Mouse (Mus musculus): ENCODE measurements at regions not wholly inside any gene's neighbourhood (a gene's known extent, or its start where the extent isn't known, plus 50 kb on each side); places are given as distances from the start of the nearest gene placed in this dataset.

DNA sequence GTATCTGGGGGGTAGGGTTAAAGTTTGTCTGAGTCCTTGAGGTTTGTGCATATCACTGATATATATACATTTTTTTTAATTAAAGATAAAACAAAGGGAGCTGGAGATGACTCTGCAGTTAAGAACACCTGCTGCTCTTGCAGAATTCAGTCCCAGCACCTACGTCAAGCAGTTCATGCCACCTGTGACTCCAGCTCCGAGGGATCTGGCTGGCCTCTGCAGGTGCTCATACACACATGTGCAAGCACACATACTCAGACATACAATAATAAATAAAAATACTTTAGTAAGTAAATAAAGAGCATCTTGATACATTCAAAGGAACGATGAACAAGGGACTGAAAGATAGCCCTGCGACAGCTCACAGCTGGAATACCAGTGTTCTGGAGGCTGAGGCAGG is 53.9 kb upstream of the Kdm7a start:
- no peak overlapping the region for H3K4me2 ChIP-seq (replicated peaks; ENCODE audit: low read depth, low read length, severe bottlenecking)
- no peaks in the 10 kb centered on the region for H3K27me3 ChIP-seq (ENCODE audit: control insufficient read depth, insufficient read depth, low read length)
- no peaks in the 10 kb centered on the region for H3K9me3 ChIP-seq (ENCODE audit: control insufficient read depth, low read length)
- no peak overlapping the region for H3K27ac ChIP-seq (replicated peaks; ENCODE audit: low read depth, low read length)
- no peak for TF ChIP-seq POLR2A (IDR thresholded peaks at IDR 0.05; ENCODE audit: borderline replicate concordance, extremely low read depth, insufficient read depth, insufficient read length)
- ATAC-seq (ENCODE audit: low FRiP score, low read depth) (no peak), DNase-seq (ENCODE audit: low spot score) (no peak)
- WGBS: 89% methylated on average over 4 of the region's 4 CpGs
- no peak overlapping the region for H3K4me3 ChIP-seq (replicated peaks; ENCODE audit: low read length)
- H3K36me3 ChIP-seq (ENCODE audit: control insufficient read depth, insufficient read depth, low read length): no peaks in the 10 kb centered on the region
- H3K4me1 ChIP-seq (ENCODE audit: control insufficient read depth, insufficient read depth, low read length): peaks cover 44% of the 10 kb centered on the region
- no peak overlapping the region for H3K9ac ChIP-seq (ENCODE audit: low read depth, low read length, severe bottlenecking)

DNA sequence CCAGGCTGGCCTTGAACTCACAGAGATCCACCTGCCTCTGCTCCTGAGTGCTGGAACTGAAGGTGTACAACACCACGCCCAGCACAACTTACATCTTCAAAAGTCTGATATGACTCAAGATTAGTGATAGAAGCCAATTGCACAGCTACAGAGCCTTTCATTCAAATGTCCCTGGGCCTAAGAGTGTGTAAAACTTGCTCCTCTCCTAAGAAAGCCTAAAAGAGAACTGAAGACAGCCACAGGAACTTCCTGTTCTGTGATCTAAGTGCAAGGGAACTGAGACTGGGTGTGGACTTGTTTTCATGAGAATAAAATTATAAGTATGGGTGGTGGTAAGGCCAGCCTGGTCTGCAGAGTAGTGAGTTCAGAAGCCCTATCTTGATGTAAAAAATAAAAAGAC is 52.5 kb upstream of the Kdm7a start:
- Histone ChIP-seq H3K36me3 (ENCODE audit: control insufficient read depth, insufficient read depth, low read length) (no peaks in the 10 kb centered on the region), H3K4me3 (replicated peaks; ENCODE audit: low read length) (no peak overlapping the region), H3K4me1 (ENCODE audit: control insufficient read depth, insufficient read depth, low read length) (peaks cover 37% of the 10 kb centered on the region), H3K27me3 (ENCODE audit: control insufficient read depth, insufficient read depth, low read length) (no peaks in the 10 kb centered on the region), H3K9me3 (ENCODE audit: control insufficient read depth, low read length) (no peaks in the 10 kb centered on the region), H3K27ac (replicated peaks; ENCODE audit: low read depth, low read length) (no peak overlapping the region), H3K4me2 (replicated peaks; ENCODE audit: low read depth, low read length, severe bottlenecking) (no peak overlapping the region), H3K9ac (ENCODE audit: low read depth, low read length, severe bottlenecking) (no peak overlapping the region)
- DNase-seq (ENCODE audit: low spot score): no peak
- 87% methylated on average over 1 of the region's 1 CpGs for WGBS
- no peak for TF ChIP-seq POLR2A (IDR thresholded peaks at IDR 0.05; ENCODE audit: borderline replicate concordance, extremely low read depth, insufficient read depth, insufficient read length)
- no peak for ATAC-seq (ENCODE audit: low FRiP score, low read depth)

DNA sequence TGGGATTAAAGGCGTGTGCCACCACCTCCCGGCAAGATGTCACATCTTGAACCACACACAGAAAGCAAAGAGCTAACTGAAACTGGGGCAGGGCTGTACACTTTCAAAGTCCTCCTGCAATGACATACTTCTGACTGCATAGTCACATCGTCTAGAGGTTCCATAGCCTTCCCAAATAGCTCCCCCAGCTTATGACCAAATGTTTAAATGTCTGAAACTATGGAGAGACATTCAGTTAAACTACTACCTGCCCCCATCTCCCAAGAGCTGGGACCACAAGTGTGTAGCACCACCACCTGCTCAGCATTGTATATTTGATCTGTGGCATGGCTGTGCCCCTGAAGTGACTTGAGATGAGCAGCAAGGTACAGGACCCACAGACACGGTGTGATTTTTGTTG is 52.1 kb upstream of the Kdm7a start:
- ATAC-seq (ENCODE audit: low FRiP score, low read depth) (no peak), DNase-seq (ENCODE audit: low spot score) (no peak)
- WGBS: 78% methylated on average over 4 of the region's 4 CpGs
- peaks cover 37% of the 10 kb centered on the region for H3K4me1 ChIP-seq (ENCODE audit: control insufficient read depth, insufficient read depth, low read length)
- no peaks in the 10 kb centered on the region for H3K36me3 ChIP-seq (ENCODE audit: control insufficient read depth, insufficient read depth, low read length)
- no peak for TF ChIP-seq POLR2A (IDR thresholded peaks at IDR 0.05; ENCODE audit: borderline replicate concordance, extremely low read depth, insufficient read depth, insufficient read length)
- no peak overlapping the region for H3K4me3 ChIP-seq (replicated peaks; ENCODE audit: low read length)
- H3K27ac ChIP-seq (replicated peaks; ENCODE audit: low read depth, low read length): no peak overlapping the region
- H3K9me3 ChIP-seq (ENCODE audit: control insufficient read depth, low read length): no peaks in the 10 kb centered on the region
- no peak overlapping the region for H3K4me2 ChIP-seq (replicated peaks; ENCODE audit: low read depth, low read length, severe bottlenecking)
- no peaks in the 10 kb centered on the region for H3K27me3 ChIP-seq (ENCODE audit: control insufficient read depth, insufficient read depth, low read length)
- H3K9ac ChIP-seq (ENCODE audit: low read depth, low read length, severe bottlenecking): no peak overlapping the region

DNA sequence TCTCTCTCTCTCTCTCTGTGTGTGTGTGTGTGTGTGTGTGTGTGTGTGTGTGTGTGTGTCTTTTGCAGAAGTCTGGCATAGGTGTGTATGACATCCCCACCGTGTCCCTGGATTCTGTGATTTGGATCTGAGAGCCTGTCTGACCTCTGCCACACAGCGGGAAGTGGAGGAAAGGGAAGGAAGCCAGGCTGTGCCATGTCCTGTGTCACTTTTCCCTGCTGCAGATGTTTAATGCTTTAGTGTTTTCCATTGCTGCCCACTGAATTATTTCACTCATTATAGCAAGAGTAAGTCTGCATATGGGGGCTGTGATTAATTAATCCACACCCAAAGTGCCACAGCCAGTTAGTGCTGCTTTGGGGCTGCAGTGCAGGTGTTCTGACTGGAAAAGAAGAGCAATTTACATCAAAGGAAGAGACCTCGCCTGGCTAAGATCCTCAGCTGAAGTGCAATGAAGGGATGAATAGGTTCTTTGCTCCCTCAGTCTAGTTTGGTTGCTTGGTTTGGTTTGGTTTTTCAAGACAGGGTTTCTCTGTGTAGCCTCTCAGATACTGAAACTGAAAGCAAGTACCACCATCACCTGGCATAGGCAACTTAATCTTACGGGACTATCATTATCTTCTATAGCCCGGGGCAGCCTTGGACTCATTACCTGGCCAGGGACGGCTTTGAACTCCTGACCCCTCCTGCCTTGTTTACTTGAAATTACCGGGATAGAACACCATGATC is 51.2 kb upstream of the Kdm7a start:
- TF ChIP-seq POLR2A (IDR thresholded peaks at IDR 0.05; ENCODE audit: borderline replicate concordance, extremely low read depth, insufficient read depth, insufficient read length): no peak
- Histone ChIP-seq H3K4me3 (replicated peaks; ENCODE audit: low read length) (peak overlapping the region; percentile 37; the same call in 1 of the 2 replicates), H3K27ac (replicated peaks; ENCODE audit: low read depth, low read length) (peak overlapping the region; percentile 81), H3K4me1 (ENCODE audit: control insufficient read depth, insufficient read depth, low read length) (peaks cover 31% of the 10 kb centered on the region), H3K27me3 (ENCODE audit: control insufficient read depth, insufficient read depth, low read length) (no peaks in the 10 kb centered on the region), H3K9me3 (ENCODE audit: control insufficient read depth, low read length) (no peaks in the 10 kb centered on the region), H3K4me2 (replicated peaks; ENCODE audit: low read depth, low read length, severe bottlenecking) (peak overlapping the region; percentile 88), H3K36me3 (ENCODE audit: control insufficient read depth, insufficient read depth, low read length) (no peaks in the 10 kb centered on the region), H3K9ac (ENCODE audit: low read depth, low read length, severe bottlenecking) (peak overlapping the region; percentile 50)
- DNase-seq (ENCODE audit: low spot score) (peak; percentile 4), ATAC-seq (ENCODE audit: low FRiP score, low read depth) (no peak)
- WGBS: 28% methylated on average over 7 of the region's 7 CpGs

DNA sequence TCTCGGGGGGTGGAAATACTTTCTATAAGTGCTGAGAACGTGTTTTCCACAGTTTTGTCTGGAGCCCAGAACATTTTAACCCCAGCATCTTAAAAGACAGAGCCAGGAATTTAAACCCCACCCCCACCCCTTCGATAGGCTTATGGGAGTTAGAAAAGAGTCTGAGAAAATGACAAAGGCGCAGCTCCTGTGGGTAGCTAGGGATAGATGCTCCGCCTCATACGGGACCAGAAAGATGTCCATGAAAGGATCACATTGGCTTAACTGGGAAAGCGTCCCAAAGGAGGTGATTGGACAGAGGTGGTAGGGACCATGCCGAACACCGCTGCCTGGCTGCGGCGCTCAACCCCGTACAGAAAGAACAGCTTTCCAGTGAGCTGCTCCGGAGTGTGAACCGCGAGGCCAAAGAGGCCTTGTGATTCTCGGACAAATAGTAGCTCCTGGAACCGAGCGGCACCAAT is 50.6 kb upstream of the Kdm7a start:
- Histone ChIP-seq H3K27me3 (ENCODE audit: control insufficient read depth, insufficient read depth, low read length) (no peaks in the 10 kb centered on the region), H3K27ac (replicated peaks; ENCODE audit: low read depth, low read length) (peak overlapping the region; percentile 81), H3K36me3 (ENCODE audit: control insufficient read depth, insufficient read depth, low read length) (no peaks in the 10 kb centered on the region), H3K4me2 (replicated peaks; ENCODE audit: low read depth, low read length, severe bottlenecking) (peak overlapping the region; percentile 88), H3K9ac (ENCODE audit: low read depth, low read length, severe bottlenecking) (peak overlapping the region; percentile 50), H3K4me1 (ENCODE audit: control insufficient read depth, insufficient read depth, low read length) (peaks cover 29% of the 10 kb centered on the region), H3K9me3 (ENCODE audit: control insufficient read depth, low read length) (no peaks in the 10 kb centered on the region), H3K4me3 (replicated peaks; ENCODE audit: low read length) (peak overlapping the region; percentile 37)
- ATAC-seq (ENCODE audit: low FRiP score, low read depth): peak; percentile 53
- DNase-seq (ENCODE audit: low spot score): no peak
- TF ChIP-seq POLR2A (IDR thresholded peaks at IDR 0.05; ENCODE audit: borderline replicate concordance, extremely low read depth, insufficient read depth, insufficient read length): no peak
- WGBS: 1% methylated on average over 18 of the region's 18 CpGs
